Mouse (Mus musculus) liver, embryonic 12.5 days (tissue): ENCODE measurements around the gene Ldb2. TPM values are rescaled to one million over a fixed set of nuclear protein-coding genes. Genes with fewer than 3 reads are reported as not detected.

Experiments
- ATAC-seq: fragments of 200-750 bp; cut with Nextera tagmentation; 2 replicates; pipeline ENCODE4 v1.8.0; 2017; ENCODE audit warnings: moderate number of reproducible peaks, mild to moderate bottlenecking, moderate library complexity
- H3K27ac ChIP-seq: fragments of 300-500 bp; sonication (generic); 2 replicates; pipeline ENCODE4 v1.5.1; 2016; ENCODE audit warnings: mild to moderate bottlenecking
- H3K27me3 ChIP-seq: fragments of 300-500 bp; sonication (generic); replicated peaks from 2 replicates; pipeline ENCODE4 v1.6.1; 2016; ENCODE audit warnings: mild to moderate bottlenecking, moderate library complexity
- H3K36me3 ChIP-seq: fragments of 300-500 bp; sonication (generic); 2 replicates; pipeline ENCODE4 v1.6.1; 2016; ENCODE audit warnings: mild to moderate bottlenecking, moderate library complexity
- H3K4me1 ChIP-seq: fragments of 300-500 bp; sonication (generic); 2 replicates; pipeline ENCODE4 v1.6.1; 2016
- H3K4me2 ChIP-seq: fragments of 300-500 bp; sonication (generic); 2 replicates; pipeline ENCODE4 v1.6.1; 2016; ENCODE audit warnings: mild to moderate bottlenecking, moderate library complexity
- H3K4me3 ChIP-seq: fragments of 300-500 bp; sonication (generic); 2 replicates; pipeline ENCODE4 v1.5.1; 2016; ENCODE audit warnings: mild to moderate bottlenecking, moderate library complexity
- H3K9ac ChIP-seq: fragments of 300-500 bp; sonication (generic); 2 replicates; pipeline ENCODE4 v1.6.1; 2016; ENCODE audit warnings: mild to moderate bottlenecking, moderate library complexity
- H3K9me3 ChIP-seq: fragments of 300-500 bp; sonication (generic); replicated peaks from 2 replicates; pipeline ENCODE4 v1.6.1; 2016; ENCODE audit warnings: mild to moderate bottlenecking, moderate library complexity
- WGBS: fragments of 180-500 bp; shearing (Covaris S2); methylation state at CpG from one replicate; pipeline ENCODE4 v1.1.7; 2016; ENCODE audit not compliant: insufficient replicate concordance; 5-methylcytosine and 5-hydroxymethylcytosine counted together
- polyA plus RNA-seq: library from polyadenylated mRNA; unstranded; fragments of >200 nt; fragmentation: Nextera tagmentation; extraction: Ambion mirVana; gene quantifications from 2 replicates; pipeline ENCODE4 v1.2.1, GENCODE M21; 2016

Ldb2 gene
- polyA plus RNA-seq, 1 experiment from 2014 or later = 6.3 TPM

DNA sequence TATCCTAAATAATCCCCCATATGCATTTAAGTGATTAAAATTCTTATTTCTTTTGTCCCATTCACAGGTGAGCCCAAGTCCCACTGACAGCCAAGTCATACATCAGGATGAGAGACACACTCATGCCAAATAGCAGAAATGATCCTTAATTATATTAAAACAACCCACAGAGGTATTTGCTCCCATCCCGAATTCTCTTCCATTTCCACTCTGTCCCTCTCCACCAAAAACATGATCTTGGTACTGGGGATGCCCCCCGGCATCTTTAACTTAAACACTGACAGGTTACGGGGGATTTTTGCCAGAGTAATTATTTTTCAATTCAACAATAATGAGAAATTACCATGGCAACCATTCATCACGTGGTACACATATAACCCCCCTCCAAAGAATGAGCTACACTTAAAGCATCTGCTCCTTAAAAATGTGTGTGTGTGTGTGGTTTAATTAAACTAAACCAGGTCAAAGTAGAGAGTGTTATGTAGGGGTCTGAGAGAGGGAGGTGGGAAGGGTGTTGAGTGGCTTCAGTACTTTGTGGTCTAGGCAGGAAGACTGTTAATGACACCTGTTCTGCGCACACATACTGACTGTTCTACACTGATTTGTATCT, 123.2 kb downstream of the Ldb2 start:
- Histone ChIP-seq H3K36me3 (no peaks in the 10 kb centered on the region), H3K9ac (no peak overlapping the region), H3K9me3 (no peaks in the 10 kb centered on the region), H3K27me3 (no peaks in the 10 kb centered on the region), H3K27ac (no peak overlapping the region), H3K4me3 (no peak overlapping the region), H3K4me2 (no peak overlapping the region), H3K4me1 (no peaks in the 10 kb centered on the region)
- 77% methylated on average over 5 of the region's 5 CpGs for WGBS
- no peak for ATAC-seq

GRCm38 (mm10) chr5:44670336-44670735, 129.1 kb downstream of the Ldb2 start:
- 47% methylated on average over 2 of the region's 2 CpGs for WGBS
- ATAC-seq = no peak
- no peaks in the 10 kb centered on the region for H3K4me1 ChIP-seq
- H3K27me3 ChIP-seq = no peaks in the 10 kb centered on the region
- no peak overlapping the region for H3K27ac ChIP-seq
- H3K9me3 ChIP-seq = no peaks in the 10 kb centered on the region
- H3K9ac ChIP-seq = no peak overlapping the region
- no peak overlapping the region for H3K4me3 ChIP-seq
- no peak overlapping the region for H3K4me2 ChIP-seq
- H3K36me3 ChIP-seq = no peaks in the 10 kb centered on the region

- no peak for ATAC-seq
- Histone ChIP-seq H3K9me3 (no peaks in the 10 kb centered on the region), H3K4me1 (no peaks in the 10 kb centered on the region), H3K4me3 (no peak overlapping the region), H3K27ac (no peak overlapping the region), H3K27me3 (no peaks in the 10 kb centered on the region), H3K36me3 (no peaks in the 10 kb centered on the region), H3K9ac (no peak overlapping the region), H3K4me2 (no peak overlapping the region)
- 66% methylated on average over 3 of the region's 3 CpGs for WGBS
These were observed 131.6 kb downstream of the Ldb2 start for GRCm38 (mm10) chr5:44667907-44668306.

GRCm38 (mm10) chr5:44667383-44667782, 132.1 kb downstream of the Ldb2 start:
- no peaks in the 10 kb centered on the region for H3K9me3 ChIP-seq
- 68% methylated on average over 10 of the region's 10 CpGs for WGBS

DNA sequence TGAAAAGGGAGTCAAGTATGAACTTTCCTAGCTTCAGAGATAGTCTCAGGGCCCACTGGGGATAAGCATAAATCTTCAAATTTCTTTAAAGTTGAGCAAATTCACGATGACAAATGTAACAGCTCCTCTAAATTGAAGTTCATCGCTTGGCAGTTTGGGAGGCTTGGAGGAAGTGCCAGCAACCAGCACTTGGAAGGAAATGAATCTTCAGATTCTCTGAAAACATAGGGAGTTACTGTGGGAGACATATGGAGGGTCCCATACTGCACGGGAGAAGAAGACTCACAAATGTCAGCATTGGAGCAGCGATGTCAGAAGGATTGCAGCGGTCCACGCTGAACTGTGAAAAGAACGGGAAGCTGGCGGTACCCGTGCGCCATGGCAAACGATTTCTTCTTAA, 139.8 kb downstream of the Ldb2 start:
- no peak for ATAC-seq
- WGBS = 69% methylated on average over 11 of the region's 11 CpGs

More at GRCm38 (mm10) chr5:44667383-44667782, 132.1 kb downstream of the Ldb2 start:
- no peak overlapping the region for H3K9ac ChIP-seq
- H3K27me3 ChIP-seq = no peaks in the 10 kb centered on the region
- H3K4me3 ChIP-seq = no peak overlapping the region
- H3K4me2 ChIP-seq = no peak overlapping the region
- ATAC-seq = no peak
- no peaks in the 10 kb centered on the region for H3K4me1 ChIP-seq
- no peak overlapping the region for H3K27ac ChIP-seq
- H3K36me3 ChIP-seq = no peaks in the 10 kb centered on the region

DNA sequence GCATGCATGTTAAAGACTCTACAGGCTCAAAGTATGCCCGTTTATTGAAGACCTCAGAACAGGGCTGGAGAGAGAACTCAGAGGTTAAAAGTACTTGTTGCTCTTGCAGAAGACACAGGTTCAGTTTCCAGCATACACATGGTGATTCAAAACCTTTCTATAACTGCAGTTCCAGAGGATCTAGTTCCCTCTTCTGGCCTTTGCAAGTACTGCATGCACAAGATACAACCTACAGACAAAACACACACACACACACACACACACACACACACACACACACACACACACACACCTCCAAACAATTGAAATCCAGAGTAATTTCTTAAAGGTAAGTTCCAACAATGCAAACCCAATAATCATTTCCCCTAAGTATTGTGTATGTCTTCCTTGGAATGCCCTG, 142.8 kb downstream of the Ldb2 start:
- Histone ChIP-seq H3K4me3 (no peak overlapping the region), H3K4me2 (no peak overlapping the region), H3K9ac (no peak overlapping the region), H3K4me1 (no peaks in the 10 kb centered on the region), H3K27ac (no peak overlapping the region), H3K9me3 (no peaks in the 10 kb centered on the region), H3K27me3 (no peaks in the 10 kb centered on the region), H3K36me3 (no peaks in the 10 kb centered on the region)
- no peak for ATAC-seq
- WGBS = 54% methylated on average over 1 of the region's 1 CpGs

More for the DNA sequence above, 139.8 kb downstream of the Ldb2 start:
- no peaks in the 10 kb centered on the region for H3K4me1 ChIP-seq
- H3K27me3 ChIP-seq = no peaks in the 10 kb centered on the region
- no peak overlapping the region for H3K4me3 ChIP-seq
- H3K4me2 ChIP-seq = no peak overlapping the region
- H3K36me3 ChIP-seq = no peaks in the 10 kb centered on the region
- no peak overlapping the region for H3K27ac ChIP-seq
- H3K9ac ChIP-seq = no peak overlapping the region
- no peaks in the 10 kb centered on the region for H3K9me3 ChIP-seq

DNA sequence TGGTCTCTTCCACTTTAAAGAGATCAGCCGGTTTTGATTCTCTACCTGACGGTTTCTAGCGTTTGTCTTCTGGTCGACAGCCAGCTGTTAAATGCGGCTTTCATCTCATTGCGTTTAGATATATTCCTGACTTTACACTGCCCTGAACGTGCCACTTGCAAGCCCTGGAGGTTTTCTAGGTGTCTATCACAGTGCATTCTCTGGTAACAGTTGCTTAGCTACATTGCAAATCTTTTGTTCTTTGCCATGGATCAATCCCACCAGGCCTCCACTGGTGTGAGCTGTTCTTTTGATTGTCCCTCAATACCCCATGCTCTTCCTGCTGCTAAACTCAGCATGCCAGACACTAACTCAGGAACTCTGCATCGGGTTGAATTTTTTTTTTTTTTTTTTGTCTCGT, 145.1 kb downstream of the Ldb2 start:
- H3K9me3 ChIP-seq = no peaks in the 10 kb centered on the region
- no peak overlapping the region for H3K4me3 ChIP-seq
- no peak overlapping the region for H3K4me2 ChIP-seq
- H3K27me3 ChIP-seq = no peaks in the 10 kb centered on the region
- H3K27ac ChIP-seq = no peak overlapping the region
- H3K9ac ChIP-seq = no peak overlapping the region
- H3K36me3 ChIP-seq = no peaks in the 10 kb centered on the region
- no peaks in the 10 kb centered on the region for H3K4me1 ChIP-seq
- WGBS = 62% methylated on average over 9 of the region's 9 CpGs
- no peak for ATAC-seq

- Histone ChIP-seq H3K4me3 (no peak overlapping the region), H3K27me3 (no peaks in the 10 kb centered on the region), H3K9ac (no peak overlapping the region), H3K4me2 (no peak overlapping the region), H3K9me3 (no peaks in the 10 kb centered on the region), H3K4me1 (no peaks in the 10 kb centered on the region), H3K27ac (no peak overlapping the region), H3K36me3 (no peaks in the 10 kb centered on the region)
- no peak for ATAC-seq
- 43% methylated on average over 2 of the region's 2 CpGs for WGBS
These were observed 152.7 kb downstream of the Ldb2 start for GRCm38 (mm10) chr5:44646842-44647190.

GRCm38 (mm10) chr5:44645952-44646841, 153.3 kb downstream of the Ldb2 start:
- Histone ChIP-seq H3K27me3 (no peaks in the 10 kb centered on the region), H3K4me2 (no peak overlapping the region), H3K4me1 (no peaks in the 10 kb centered on the region), H3K9ac (no peak overlapping the region), H3K4me3 (no peak overlapping the region), H3K36me3 (no peaks in the 10 kb centered on the region), H3K27ac (no peak overlapping the region), H3K9me3 (no peaks in the 10 kb centered on the region)
- ATAC-seq = no peak
- WGBS = 64% methylated on average over 4 of the region's 4 CpGs

- Histone ChIP-seq H3K27ac (no peak overlapping the region), H3K9ac (no peak overlapping the region), H3K4me3 (no peak overlapping the region), H3K4me1 (no peaks in the 10 kb centered on the region), H3K9me3 (no peaks in the 10 kb centered on the region), H3K27me3 (no peaks in the 10 kb centered on the region), H3K36me3 (no peaks in the 10 kb centered on the region), H3K4me2 (no peak overlapping the region)
- ATAC-seq = no peak
- WGBS = 57% methylated on average over 3 of the region's 3 CpGs
These were observed 156.4 kb downstream of the Ldb2 start for GRCm38 (mm10) chr5:44643079-44643478.

DNA sequence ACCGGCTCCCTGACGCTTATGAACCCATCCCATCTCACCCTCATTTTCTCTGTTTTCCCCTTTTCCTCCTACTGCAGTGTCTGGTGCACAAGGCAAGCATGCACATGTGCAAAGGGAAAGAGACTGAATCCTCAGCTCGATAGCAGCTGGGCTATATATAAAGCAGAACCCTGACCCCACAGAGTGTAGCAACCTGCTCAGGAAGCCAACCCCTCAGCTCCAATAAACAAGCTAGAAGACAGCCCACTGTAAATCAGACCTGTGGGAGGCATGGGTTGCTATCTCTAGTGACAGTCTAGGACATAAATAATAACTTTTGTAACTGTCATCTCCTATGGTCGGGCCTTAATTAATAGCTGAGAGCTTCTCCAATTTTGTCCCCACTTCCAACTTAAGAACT, 158.4 kb downstream of the Ldb2 start:
- Histone ChIP-seq H3K27ac (no peak overlapping the region), H3K36me3 (no peaks in the 10 kb centered on the region), H3K9ac (no peak overlapping the region), H3K4me1 (no peaks in the 10 kb centered on the region), H3K4me3 (no peak overlapping the region), H3K4me2 (no peak overlapping the region), H3K9me3 (no peaks in the 10 kb centered on the region), H3K27me3 (no peaks in the 10 kb centered on the region)
- no peak for ATAC-seq
- 69% methylated on average over 4 of the region's 4 CpGs for WGBS

DNA sequence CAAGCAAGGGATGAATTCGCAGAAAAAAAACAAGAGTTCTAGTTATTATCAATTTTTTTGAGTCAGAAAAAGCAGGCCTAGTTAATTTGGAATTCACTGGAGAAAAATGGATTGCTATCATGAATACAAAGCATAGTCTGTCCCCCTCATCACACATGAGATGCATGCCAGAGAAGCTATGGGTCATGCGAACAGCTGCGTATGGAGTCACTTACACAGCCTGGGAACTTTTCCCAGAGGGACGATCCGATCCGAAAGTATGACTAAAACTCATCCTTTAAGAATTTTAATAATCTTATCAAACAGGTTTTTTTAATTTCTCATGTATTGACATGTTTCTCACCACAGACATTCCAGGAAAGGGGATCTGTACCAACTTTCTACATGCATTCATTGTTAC, 163.9 kb downstream of the Ldb2 start:
- no peaks in the 10 kb centered on the region for H3K9me3 ChIP-seq

More for the DNA sequence above, 163.9 kb downstream of the Ldb2 start:
- 79% methylated on average over 6 of the region's 6 CpGs for WGBS
- Histone ChIP-seq H3K27ac (no peak overlapping the region), H3K4me1 (no peaks in the 10 kb centered on the region), H3K9ac (no peak overlapping the region), H3K27me3 (no peaks in the 10 kb centered on the region), H3K36me3 (no peaks in the 10 kb centered on the region), H3K4me2 (no peak overlapping the region), H3K4me3 (no peak overlapping the region)
- ATAC-seq = no peak
